Mouse (Mus musculus) kidney, adult 2 months (tissue): ENCODE measurements around the gene Get4.

Experiments used
- CTCF ChIP-seq: fragments of 200-500 bp; conservative IDR thresholded peaks from 2 replicates; pipeline ENCODE4 v1.5.1; 2011; ENCODE audit warnings: low read depth, mild to moderate bottlenecking, control low read depth, low read length, moderate library complexity, mixed read lengths; ENCODE audit not compliant: insufficient read depth, insufficient read length
- POLR2A ChIP-seq: fragments of 200-500 bp; IDR thresholded peaks from one replicate; pipeline ENCODE4 v1.6.1; 2011; ENCODE audit warnings: low read depth, low read length, control low read depth

DNA sequence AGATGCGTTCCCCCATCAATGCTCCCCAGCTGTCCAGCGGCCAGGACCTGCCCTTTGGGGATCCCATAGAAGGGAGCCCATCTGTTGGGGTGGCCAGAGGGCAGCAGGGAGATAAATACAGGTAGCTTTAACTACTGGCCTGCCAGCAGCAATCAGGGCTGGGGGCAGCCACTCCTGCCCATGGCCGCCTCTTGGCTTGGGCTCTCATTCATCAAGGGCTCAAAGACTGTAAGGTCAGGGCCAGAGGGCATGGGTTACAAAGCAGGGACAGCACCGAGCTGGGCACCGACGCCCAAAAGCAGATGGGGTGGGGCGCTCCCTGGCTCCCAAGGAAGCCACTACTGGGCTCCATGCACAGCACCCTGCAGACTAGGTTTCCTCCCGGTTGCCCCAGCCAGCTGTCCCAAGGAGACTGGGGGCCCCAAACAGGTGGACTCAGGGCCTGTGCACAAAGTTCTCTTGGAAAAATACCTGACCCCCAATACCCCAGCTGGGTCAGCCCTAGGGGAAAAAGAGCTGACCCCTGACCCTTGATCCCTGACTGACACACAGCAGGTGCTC is 19.9 kb downstream of the Get4 start:
- TF ChIP-seq CTCF, result no peak
- TF ChIP-seq POLR2A, result no peak
